ENCODE assay signal across 14 mouse cellular contexts in the genomic region with DNA sequence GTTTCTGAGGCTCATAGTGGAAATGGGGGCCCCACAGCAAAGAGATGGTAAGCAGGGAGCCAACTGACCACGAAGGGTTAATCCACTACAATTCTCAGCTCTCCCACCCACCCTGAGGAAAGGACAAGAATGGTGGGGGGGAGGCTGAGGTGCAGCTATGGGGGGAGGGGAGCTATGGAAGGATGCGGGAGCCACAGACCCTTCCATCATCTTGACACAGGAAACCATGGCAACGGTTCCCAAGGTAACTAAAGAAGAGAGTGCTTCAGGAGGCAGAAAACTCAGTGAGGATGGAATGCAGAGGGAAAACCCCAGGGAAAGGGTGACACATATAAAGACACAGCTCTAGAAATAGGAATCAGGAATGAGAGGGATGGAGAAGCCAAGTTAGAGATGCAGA. TPM values are rescaled to one million over a fixed set of nuclear protein-coding genes. Genes with fewer than 3 reads are reported as not detected.
A peak's percentile ranks its signal among the peaks of the same experiment; 100 is the strongest.
DNase-seq lines count a peak whose midpoint lies in the region; ATAC-seq lines count a peak whose summit lies in the region.
"Had no signal": no experiment of that assay in that cellular context is flagged by ENCODE, and none has a peak within 500 bp of the region (broad histone marks: within the 10 kb centered on the region; RNA-seq: fewer than 3 reads in every experiment).

No protein-coding gene starts in this region.

- H3K27ac ChIP-seq in neural tube, embryonic 12.5 days = no peak overlapping the region
- no peak overlapping the region for H3K27ac ChIP-seq in neural tube, embryonic 15.5 days (replicated peaks)
- no peak overlapping the region for H3K27ac ChIP-seq in forebrain, embryonic 16.5 days (ENCODE audit: low read length)
- H3K27ac ChIP-seq in midbrain, embryonic 10.5 days (replicated peaks) = no peak overlapping the region
- no peak overlapping the region for H3K27ac ChIP-seq in liver, embryonic 11.5 days (ENCODE audit: low read depth, low read length)
- H3K27ac ChIP-seq: heart, embryonic 13.5 days had no signal

- H3K4me2 ChIP-seq in neural tube, embryonic 12.5 days (replicated peaks) = peak overlapping the region; percentile 1; the same call in 1 of the 2 replicates
- no peak overlapping the region for H3K4me2 ChIP-seq in neural tube, embryonic 15.5 days
- H3K4me2 ChIP-seq in forebrain, embryonic 16.5 days (ENCODE audit: low read length) = no peak overlapping the region
- no peak overlapping the region for H3K4me2 ChIP-seq in liver, embryonic 11.5 days
- H3K4me2 ChIP-seq: heart, embryonic 13.5 days had no signal

- H3K27me3 ChIP-seq in neural tube, embryonic 12.5 days (replicated peaks) = no peaks in the 10 kb centered on the region
- no peaks in the 10 kb centered on the region for H3K27me3 ChIP-seq in neural tube, embryonic 15.5 days (replicated peaks)
- H3K27me3 ChIP-seq in forebrain, embryonic 16.5 days (replicated peaks; ENCODE audit: control insufficient read depth, insufficient read depth, low read length) = no peaks in the 10 kb centered on the region
- H3K27me3 ChIP-seq in midbrain, embryonic 10.5 days (ENCODE audit: low read depth, poor library complexity, severe bottlenecking) = peaks cover 8% of the 10 kb centered on the region; the same call in 1 of the 2 replicates
- H3K27me3 ChIP-seq in liver, embryonic 11.5 days (replicated peaks; ENCODE audit: control insufficient read depth, insufficient read depth, low read length) = no peaks in the 10 kb centered on the region

- H3K9me3 ChIP-seq in neural tube, embryonic 12.5 days = no peaks in the 10 kb centered on the region
- no peaks in the 10 kb centered on the region for H3K9me3 ChIP-seq in neural tube, embryonic 15.5 days (replicated peaks)
- H3K9me3 ChIP-seq in forebrain, embryonic 16.5 days (ENCODE audit: control insufficient read depth, low read length) = no peaks in the 10 kb centered on the region
- H3K9me3 ChIP-seq in midbrain, embryonic 10.5 days (replicated peaks) = no peaks in the 10 kb centered on the region
- H3K9me3 ChIP-seq in liver, embryonic 11.5 days (ENCODE audit: control insufficient read depth, low read length) = no peaks in the 10 kb centered on the region
- H3K9me3 ChIP-seq: G1E; heart, embryonic 13.5 days had no signal

- WGBS in neural tube, embryonic 12.5 days = 52% methylated on average over 3 of the region's 3 CpGs
- 39% methylated on average over 3 of the region's 3 CpGs for WGBS in neural tube, embryonic 15.5 days
- WGBS in forebrain, embryonic 16.5 days = 42% methylated on average over 3 of the region's 3 CpGs
- 58% methylated on average over 3 of the region's 3 CpGs for WGBS in midbrain, embryonic 10.5 days
- WGBS in liver, embryonic 11.5 days = 70% methylated on average over 3 of the region's 3 CpGs

- H3K36me3 ChIP-seq in neural tube, embryonic 12.5 days = peaks cover 3% of the 10 kb centered on the region; the same call in 1 of the 2 replicates
- peaks cover 21% of the 10 kb centered on the region for H3K36me3 ChIP-seq in neural tube, embryonic 15.5 days
- peaks cover 2% of the 10 kb centered on the region; the same call in 1 of the 2 replicates for H3K36me3 ChIP-seq in forebrain, embryonic 16.5 days (ENCODE audit: control insufficient read depth, insufficient read depth)
- H3K36me3 ChIP-seq in midbrain, embryonic 10.5 days = no peaks in the 10 kb centered on the region
- no peaks in the 10 kb centered on the region for H3K36me3 ChIP-seq in liver, embryonic 11.5 days (ENCODE audit: control insufficient read depth, insufficient read depth, low read length)
- H3K36me3 ChIP-seq: G1E; heart, embryonic 13.5 days had no signal

- intact Hi-C loops in left cerebral cortex, postnatal 36 days (cut with DNase I) = no loop called here

- H3K4me1 ChIP-seq in neural tube, embryonic 12.5 days = peaks cover 20% of the 10 kb centered on the region
- H3K4me1 ChIP-seq in neural tube, embryonic 15.5 days = peaks cover 6% of the 10 kb centered on the region; the same call in 1 of the 2 replicates
- peaks cover 28% of the 10 kb centered on the region for H3K4me1 ChIP-seq in forebrain, embryonic 16.5 days (replicated peaks; ENCODE audit: control insufficient read depth, insufficient read depth, low read length)
- H3K4me1 ChIP-seq in midbrain, embryonic 10.5 days = peaks cover 36% of the 10 kb centered on the region
- no peaks in the 10 kb centered on the region for H3K4me1 ChIP-seq in liver, embryonic 11.5 days (replicated peaks; ENCODE audit: control insufficient read depth, insufficient read depth, low read length)
- H3K4me1 ChIP-seq: heart, embryonic 13.5 days had no signal

- ATAC-seq in neural tube, embryonic 12.5 days (ENCODE audit: low FRiP score, low read depth) = peak; percentile 78; the same call in 1 of the 2 replicates
- ATAC-seq in neural tube, embryonic 15.5 days (ENCODE audit: low FRiP score) = no peak
- peak; percentile 63 for ATAC-seq in forebrain, embryonic 16.5 days
- no peak for ATAC-seq in liver, embryonic 11.5 days (replicated peaks; ENCODE audit: low FRiP score)

- peak; percentile 27 for DNase-seq in midbrain, embryonic 10.5 days (ENCODE audit: low spot score)
- peak; percentile 71 for DNase-seq in retina, postnatal 1 day
- DNase-seq in liver, embryonic 11.5 days (ENCODE audit: low spot score) = no peak
- no peak for DNase-seq in thymus, postnatal 36 days
- DNase-seq in left cerebral cortex, postnatal 36 days (ENCODE audit: low spot score in 2 of 2) = no peak
- DNase-seq: B cell, adult 2 months; gastrocnemius, postnatal 14 days had no signal

- H3K9ac ChIP-seq in neural tube, embryonic 12.5 days = no peak overlapping the region
- H3K9ac ChIP-seq in neural tube, embryonic 15.5 days (replicated peaks) = no peak overlapping the region
- H3K9ac ChIP-seq in forebrain, embryonic 16.5 days (replicated peaks; ENCODE audit: low read depth, low read length) = no peak overlapping the region
- H3K9ac ChIP-seq in liver, embryonic 11.5 days (ENCODE audit: low read depth, low read length) = no peak overlapping the region
- H3K9ac ChIP-seq: heart, embryonic 13.5 days had no signal

- H3K4me3 ChIP-seq in neural tube, embryonic 12.5 days = no peak overlapping the region
- H3K4me3 ChIP-seq in neural tube, embryonic 15.5 days (replicated peaks) = no peak overlapping the region
- no peak overlapping the region for H3K4me3 ChIP-seq in forebrain, embryonic 16.5 days (replicated peaks; ENCODE audit: low read length)
- H3K4me3 ChIP-seq in midbrain, embryonic 10.5 days = no peak overlapping the region
- H3K4me3 ChIP-seq in liver, embryonic 11.5 days (ENCODE audit: low read depth, low read length) = no peak overlapping the region
- H3K4me3 ChIP-seq: heart, embryonic 13.5 days had no signal

RNA-seq across cellular contexts. Expression of a gene that starts 27.2 kb away (rescaled TPM):
- polyA plus RNA-seq in neural tube, embryonic 12.5 days (2016; fragmentation: Nextera tagmentation; extraction: Ambion mirVana) = 0.08 TPM in 1 of 2 replicates, not detected in the other
- polyA plus RNA-seq in neural tube, embryonic 15.5 days (2015; fragmentation: Nextera tagmentation; extraction: Ambion mirVana) = 0.05 and 0.20 TPM in 2 replicates
- polyA plus RNA-seq in forebrain, embryonic 16.5 days (2015; fragmentation: Nextera tagmentation; extraction: Ambion mirVana) = 0.16 and 0.24 TPM in 2 replicates
- polyA plus RNA-seq in midbrain, embryonic 10.5 days (2016; fragmentation: Nextera tagmentation; extraction: Ambion mirVana) = 0.14 TPM in 1 of 2 replicates, not detected in the other
- 0.17 and 0.22 TPM in 2 replicates for polyA plus RNA-seq in liver, embryonic 11.5 days (2014; fragmentation: Nextera tagmentation; extraction: Ambion mirVana)
- total RNA-seq in left cerebral cortex, postnatal 36 days (2021) = not detected
- total RNA-seq: G1E; gastrocnemius, postnatal 14 days; layer of hippocampus, postnatal 25 days had no signal
- polyA plus RNA-seq: G1E; heart, embryonic 13.5 days; stomach, embryonic 14.5 days had no signal

RNA-seq across cellular contexts. Expression of a gene that starts 31.2 kb away (rescaled TPM):
- polyA plus RNA-seq in neural tube, embryonic 12.5 days (2016; fragmentation: Nextera tagmentation; extraction: Ambion mirVana) = 46.2 and 67.5 TPM in 2 replicates
- polyA plus RNA-seq in neural tube, embryonic 15.5 days (2015; fragmentation: Nextera tagmentation; extraction: Ambion mirVana) = 86.3 and 95.4 TPM in 2 replicates
- 82.6 and 110 TPM in 2 replicates for polyA plus RNA-seq in forebrain, embryonic 16.5 days (2015; fragmentation: Nextera tagmentation; extraction: Ambion mirVana)
- polyA plus RNA-seq in midbrain, embryonic 10.5 days (2016; fragmentation: Nextera tagmentation; extraction: Ambion mirVana) = 7.4 and 14.4 TPM in 2 replicates
- 0.42 and 0.95 TPM in 2 replicates for polyA plus RNA-seq in liver, embryonic 11.5 days (2014; fragmentation: Nextera tagmentation; extraction: Ambion mirVana)
- total RNA-seq in left cerebral cortex, postnatal 36 days (2021) = 100 to 1,000 TPM; 131 to 179 TPM

RNA-seq across cellular contexts. Expression of a gene that starts 39.9 kb away (rescaled TPM):
- polyA plus RNA-seq in neural tube, embryonic 12.5 days (2016; fragmentation: Nextera tagmentation; extraction: Ambion mirVana) = 2.7 and 3.1 TPM in 2 replicates
- polyA plus RNA-seq in neural tube, embryonic 15.5 days (2015; fragmentation: Nextera tagmentation; extraction: Ambion mirVana) = 3.6 and 4.5 TPM in 2 replicates
- polyA plus RNA-seq in forebrain, embryonic 16.5 days (2015; fragmentation: Nextera tagmentation; extraction: Ambion mirVana) = 3.5 and 4.2 TPM in 2 replicates
- polyA plus RNA-seq in midbrain, embryonic 10.5 days (2016; fragmentation: Nextera tagmentation; extraction: Ambion mirVana) = 0.80 and 0.81 TPM in 2 replicates
- polyA plus RNA-seq in liver, embryonic 11.5 days (2014; fragmentation: Nextera tagmentation; extraction: Ambion mirVana) = 0.25 and 0.86 TPM in 2 replicates
- 100 to 1,000 TPM; 116 to 121 TPM for total RNA-seq in left cerebral cortex, postnatal 36 days (2021)

RNA-seq across cellular contexts. Expression of a gene that starts 57.0 kb away (rescaled TPM):
- 2.4 and 3.1 TPM in 2 replicates for polyA plus RNA-seq in neural tube, embryonic 12.5 days (2016; fragmentation: Nextera tagmentation; extraction: Ambion mirVana)
- polyA plus RNA-seq in neural tube, embryonic 15.5 days (2015; fragmentation: Nextera tagmentation; extraction: Ambion mirVana) = 3.9 and 6.3 TPM in 2 replicates
- polyA plus RNA-seq in forebrain, embryonic 16.5 days (2015; fragmentation: Nextera tagmentation; extraction: Ambion mirVana) = 2.8 and 3.1 TPM in 2 replicates
- 1.9 and 2.7 TPM in 2 replicates for polyA plus RNA-seq in midbrain, embryonic 10.5 days (2016; fragmentation: Nextera tagmentation; extraction: Ambion mirVana)
- polyA plus RNA-seq in liver, embryonic 11.5 days (2014; fragmentation: Nextera tagmentation; extraction: Ambion mirVana) = 10.2 and 12.9 TPM in 2 replicates
- 1 to 10 TPM; 3.0 to 6.6 TPM for total RNA-seq in left cerebral cortex, postnatal 36 days (2021)

RNA-seq across cellular contexts. Expression of a gene that starts 57.1 kb away (rescaled TPM):
- 112 and 114 TPM in 2 replicates for polyA plus RNA-seq in neural tube, embryonic 12.5 days (2016; fragmentation: Nextera tagmentation; extraction: Ambion mirVana)
- 110 and 123 TPM in 2 replicates for polyA plus RNA-seq in neural tube, embryonic 15.5 days (2015; fragmentation: Nextera tagmentation; extraction: Ambion mirVana)
- 101 and 103 TPM in 2 replicates for polyA plus RNA-seq in forebrain, embryonic 16.5 days (2015; fragmentation: Nextera tagmentation; extraction: Ambion mirVana)
- polyA plus RNA-seq in midbrain, embryonic 10.5 days (2016; fragmentation: Nextera tagmentation; extraction: Ambion mirVana) = 144 and 159 TPM in 2 replicates
- 210 TPM in 2 replicates for polyA plus RNA-seq in liver, embryonic 11.5 days (2014; fragmentation: Nextera tagmentation; extraction: Ambion mirVana)
- total RNA-seq in left cerebral cortex, postnatal 36 days (2021) = 10 to 100 TPM; 52.5 to 54.7 TPM

Comparison
In these comparisons a context has a peak if more than half of its experiments do, and no peak if none do; other contexts are left out.
1. ATAC-seq: peak in neural tube, embryonic 12.5 days (single experiment) and forebrain, embryonic 16.5 days (single experiment); none in neural tube, embryonic 15.5 days (single experiment) and liver, embryonic 11.5 days (single experiment).
2. DNase-seq: peak in midbrain, embryonic 10.5 days (single experiment) and retina, postnatal 1 day (single experiment); none in liver, embryonic 11.5 days (single experiment), thymus, postnatal 36 days (0 of 2) and left cerebral cortex, postnatal 36 days (0 of 2).